Mouse (Mus musculus) lung, postnatal 0 days (tissue): ENCODE data around the gene AU022252.

Source experiments
- CTCF ChIP-seq: IDR thresholded peaks from 2 replicates; pipeline ENCODE4 v1.5.1; 2016; ENCODE audit warnings: antibody characterized with exemption, mild to moderate bottlenecking
- EP300 ChIP-seq: IDR thresholded peaks from 2 replicates; pipeline ENCODE4 v1.6.1; 2016; ENCODE audit warnings: antibody characterized with exemption, mild to moderate bottlenecking, control low read depth

DNA sequence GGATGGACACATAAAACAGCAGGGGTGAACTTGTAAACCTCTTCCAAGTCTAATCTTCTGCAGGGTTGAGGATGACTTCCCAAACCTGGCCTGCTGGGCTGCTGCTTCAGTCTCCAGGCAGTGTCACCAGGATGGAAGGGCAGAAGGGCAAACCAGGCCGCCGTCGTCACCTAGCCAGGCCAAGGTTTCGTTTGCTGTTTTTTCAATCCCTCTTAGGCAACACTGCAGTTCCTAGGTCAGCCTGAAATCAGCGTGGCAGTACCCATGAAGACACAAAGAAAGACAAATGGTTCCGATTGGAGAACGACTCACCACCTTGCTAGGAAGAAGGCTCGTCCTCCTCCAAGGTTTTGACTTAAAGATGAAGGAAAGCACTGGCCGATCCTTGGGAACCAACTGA, 6.8 kb downstream of the AU022252 start:
- TF ChIP-seq CTCF (no peak), EP300 (no peak)
